Mouse (Mus musculus) midbrain, embryonic 12.5 days (tissue): ENCODE results near the gene Tmsb10. TPM values are rescaled to one million over a fixed set of nuclear protein-coding genes. Genes with fewer than 3 reads are reported as not detected.
A peak's percentile ranks its signal among the peaks of the same experiment; 100 is the strongest.

Source experiments
- ATAC-seq: fragments of 200-750 bp; cut with Nextera tagmentation; 2 replicates; pipeline ENCODE4 v1.8.0; 2017; ENCODE audit warnings: low read depth, moderate TSS enrichment, moderate library complexity; ENCODE audit not compliant: low FRiP score
- H3K27ac ChIP-seq: fragments of 300-500 bp; sonication (generic); replicated peaks from 2 replicates; pipeline ENCODE4 v1.5.1; 2016; ENCODE audit warnings: mild to moderate bottlenecking
- H3K27me3 ChIP-seq: fragments of 300-500 bp; sonication (generic); 2 replicates; pipeline ENCODE4 v1.6.1; 2016; ENCODE audit warnings: mild to moderate bottlenecking
- H3K36me3 ChIP-seq: fragments of 300-500 bp; sonication (generic); 2 replicates; pipeline ENCODE4 v1.6.1; 2016
- H3K4me1 ChIP-seq: fragments of 300-500 bp; sonication (generic); 2 replicates; pipeline ENCODE4 v1.6.1; 2016
- H3K4me2 ChIP-seq: fragments of 300-500 bp; sonication (generic); replicated peaks from 2 replicates; pipeline ENCODE4 v1.6.1; 2016; ENCODE audit warnings: mild to moderate bottlenecking, moderate library complexity
- H3K4me3 ChIP-seq: fragments of 300-500 bp; sonication (generic); 2 replicates; pipeline ENCODE4 v1.5.1; 2016; ENCODE audit warnings: mild to moderate bottlenecking
- H3K9ac ChIP-seq: fragments of 300-500 bp; sonication (generic); replicated peaks from 2 replicates; pipeline ENCODE4 v1.6.1; 2016; ENCODE audit warnings: mild to moderate bottlenecking, moderate library complexity
- H3K9me3 ChIP-seq: fragments of 300-500 bp; sonication (generic); 2 replicates; pipeline ENCODE4 v1.6.1; 2016; ENCODE audit warnings: mild to moderate bottlenecking
- WGBS: fragments of 180-500 bp; shearing (Covaris S2); methylation state at CpG from one replicate; pipeline ENCODE4 v1.1.7; 2016; 5-methylcytosine and 5-hydroxymethylcytosine counted together
- polyA plus RNA-seq: library from polyadenylated mRNA; unstranded; fragments of >200 nt; fragmentation: Nextera tagmentation; extraction: Ambion mirVana; gene quantifications from 2 replicates; pipeline ENCODE4 v1.2.1, GENCODE M21; 2016

Gene Tmsb10
- polyA plus RNA-seq, 1 experiment from 2014 or later = 4,735 TPM

GRCm38 (mm10) chr6:72971074-72971473 lies 12.5 kb upstream of the Tmsb10 start:
- H3K36me3 ChIP-seq = no peaks in the 10 kb centered on the region
- H3K27me3 ChIP-seq = no peaks in the 10 kb centered on the region
- WGBS = 74% methylated on average over 3 of the region's 3 CpGs
- H3K9ac ChIP-seq = no peak overlapping the region
- no peak overlapping the region for H3K27ac ChIP-seq
- H3K4me3 ChIP-seq = no peak overlapping the region
- H3K4me2 ChIP-seq = no peak overlapping the region
- ATAC-seq = no peak
- no peaks in the 10 kb centered on the region for H3K9me3 ChIP-seq
- H3K4me1 ChIP-seq = 0 out of 2 replicates have a peak, but pooled peaks cover 2% of the 10 kb centered on the region

DNA sequence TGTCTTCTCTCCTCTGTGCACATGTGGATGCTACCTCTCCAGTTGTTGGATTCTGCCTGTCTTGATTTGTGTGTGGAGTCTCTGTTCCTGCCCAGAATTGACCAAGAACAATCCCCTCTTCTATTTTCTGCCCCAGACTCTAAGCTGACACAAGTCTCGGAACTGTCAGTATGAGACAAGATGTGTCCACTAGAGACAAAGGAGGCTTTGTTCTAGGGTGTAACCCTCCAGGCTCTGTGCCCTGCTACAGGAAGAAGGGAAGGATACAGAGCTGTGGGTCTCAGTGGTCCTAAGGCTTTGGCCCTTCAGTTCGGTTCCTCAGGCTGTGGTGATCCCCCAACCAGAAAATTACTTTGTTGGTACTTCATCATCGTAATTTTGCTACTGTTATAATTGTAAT lies 11.2 kb upstream of the Tmsb10 start:
- Histone ChIP-seq H3K27ac (no peak overlapping the region), H3K36me3 (no peaks in the 10 kb centered on the region), H3K4me1 (0 out of 2 replicates have a peak, but pooled peaks cover 2% of the 10 kb centered on the region), H3K9ac (no peak overlapping the region), H3K4me3 (no peak overlapping the region), H3K4me2 (no peak overlapping the region), H3K27me3 (no peaks in the 10 kb centered on the region), H3K9me3 (no peaks in the 10 kb centered on the region)
- ATAC-seq = no peak
- WGBS = 62% methylated on average over 3 of the region's 3 CpGs

- H3K9ac ChIP-seq = no peak overlapping the region
- H3K27me3 ChIP-seq = no peaks in the 10 kb centered on the region
- H3K27ac ChIP-seq = no peak overlapping the region
- no peak overlapping the region for H3K4me2 ChIP-seq
- no peak for ATAC-seq
- 0 out of 2 replicates have a peak, but pooled peaks cover 2% of the 10 kb centered on the region for H3K4me1 ChIP-seq
- WGBS = 75% methylated on average over 6 of the region's 6 CpGs
- no peaks in the 10 kb centered on the region for H3K9me3 ChIP-seq
- H3K4me3 ChIP-seq = no peak overlapping the region
- H3K36me3 ChIP-seq = no peaks in the 10 kb centered on the region
These were observed 6.7 kb upstream of the Tmsb10 start for GRCm38 (mm10) chr6:72965199-72965598.

GRCm38 (mm10) chr6:72962281-72962741 lies 3.8 kb upstream of the Tmsb10 start:
- Histone ChIP-seq H3K9ac (no peak overlapping the region), H3K27me3 (no peaks in the 10 kb centered on the region), H3K27ac (no peak overlapping the region), H3K36me3 (no peaks in the 10 kb centered on the region), H3K4me1 (no peaks in the 10 kb centered on the region), H3K4me2 (no peak overlapping the region), H3K9me3 (no peaks in the 10 kb centered on the region), H3K4me3 (no peak overlapping the region)
- WGBS = 71% methylated on average over 7 of the region's 7 CpGs
- no peak for ATAC-seq

GRCm38 (mm10) chr6:72961603-72962002 lies 3.1 kb upstream of the Tmsb10 start:
- H3K27me3 ChIP-seq = no peaks in the 10 kb centered on the region
- 89% methylated on average over 9 of the region's 9 CpGs for WGBS
- ATAC-seq = no peak

GRCm38 (mm10) chr6:72960675-72961074 lies 2.1 kb upstream of the Tmsb10 start:
- no peak for ATAC-seq
- H3K4me3 ChIP-seq = no peak overlapping the region
- no peaks in the 10 kb centered on the region for H3K9me3 ChIP-seq
- H3K36me3 ChIP-seq = no peaks in the 10 kb centered on the region
- no peak overlapping the region for H3K27ac ChIP-seq
- no peak overlapping the region for H3K9ac ChIP-seq
- peaks cover 10% of the 10 kb centered on the region for H3K4me1 ChIP-seq
- H3K4me2 ChIP-seq = no peak overlapping the region
- no peaks in the 10 kb centered on the region for H3K27me3 ChIP-seq
- WGBS = 84% methylated on average over 5 of the region's 5 CpGs

More at GRCm38 (mm10) chr6:72961603-72962002, 3.1 kb upstream of the Tmsb10 start:
- no peak overlapping the region for H3K4me3 ChIP-seq
- no peak overlapping the region for H3K9ac ChIP-seq
- H3K4me2 ChIP-seq = no peak overlapping the region
- no peaks in the 10 kb centered on the region for H3K9me3 ChIP-seq
- H3K4me1 ChIP-seq = peaks cover 1% of the 10 kb centered on the region
- H3K36me3 ChIP-seq = no peaks in the 10 kb centered on the region
- no peak overlapping the region for H3K27ac ChIP-seq

GRCm38 (mm10) chr6:72959175-72959574 lies 627 bp upstream of the Tmsb10 start:
- Histone ChIP-seq H3K4me3 (peak overlapping the region; percentile 91), H3K9ac (peak overlapping the region; percentile 99), H3K36me3 (no peaks in the 10 kb centered on the region), H3K9me3 (no peaks in the 10 kb centered on the region), H3K27ac (no peak overlapping the region), H3K27me3 (no peaks in the 10 kb centered on the region), H3K4me1 (peaks cover 19% of the 10 kb centered on the region), H3K4me2 (peak overlapping the region; percentile 70)
- ATAC-seq = no peak
- 43% methylated on average over 4 of the region's 4 CpGs for WGBS

DNA sequence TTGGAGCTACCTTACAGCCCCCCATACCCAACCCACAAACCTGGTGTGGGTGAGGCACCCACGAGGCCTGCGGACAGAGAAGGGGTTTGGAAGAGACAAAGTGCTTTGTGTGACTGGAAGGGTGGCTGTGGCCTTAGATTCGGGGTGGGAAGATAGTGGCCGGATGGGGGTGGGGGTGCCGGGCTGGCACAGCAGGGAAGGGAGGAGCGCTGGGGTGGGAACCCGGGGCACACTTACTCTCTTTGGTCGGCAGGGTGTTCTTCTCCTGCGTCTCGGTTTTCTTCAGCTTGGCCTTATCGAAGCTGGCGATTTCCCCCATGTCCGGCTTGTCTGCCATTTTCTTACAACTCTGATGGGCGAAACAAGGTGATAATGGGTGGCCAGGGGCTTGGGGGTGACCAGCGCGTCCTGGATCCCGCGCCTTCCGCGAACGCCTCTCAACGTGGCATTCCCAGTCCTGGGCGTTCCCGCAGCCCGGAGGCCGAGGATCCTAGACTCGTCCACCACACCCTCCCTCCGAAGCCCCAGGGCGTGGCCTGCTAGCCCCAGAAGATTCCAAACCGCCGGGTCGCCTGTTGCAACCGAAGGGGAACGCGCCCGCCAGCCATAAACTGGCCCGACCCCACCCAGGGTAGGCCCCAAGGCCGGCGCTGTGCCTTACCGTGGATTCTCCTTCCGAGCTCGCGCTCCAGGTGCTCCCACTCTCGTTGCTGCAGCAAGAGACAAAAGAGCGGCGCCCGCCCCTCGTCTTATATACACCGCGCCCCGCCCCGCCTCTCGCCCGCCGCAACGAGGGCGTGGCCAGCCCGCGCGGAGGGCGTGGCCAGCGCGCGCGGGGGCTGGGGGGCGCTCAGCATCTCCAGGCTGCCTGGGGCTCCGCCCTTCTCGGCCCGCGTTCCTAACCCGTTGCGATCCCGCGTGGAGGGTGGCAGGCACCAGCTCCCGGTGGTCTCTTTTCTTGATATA lies 589 bp downstream of the Tmsb10 start:
- Histone ChIP-seq H3K27me3 (no peaks in the 10 kb centered on the region), H3K9me3 (no peaks in the 10 kb centered on the region), H3K4me3 (peak overlapping the region; percentile 91), H3K4me2 (peak overlapping the region; percentile 70), H3K9ac (peak overlapping the region; percentile 99), H3K4me1 (peaks cover 19% of the 10 kb centered on the region), H3K27ac (peak overlapping the region; percentile 91), H3K36me3 (no peaks in the 10 kb centered on the region)
- under 1% methylated on average over 72 of the region's 75 CpGs for WGBS
- ATAC-seq = peak; percentile 89

GRCm38 (mm10) chr6:72957093-72957435 lies 1.5 kb downstream of the Tmsb10 start:
- WGBS = under 1% methylated on average over 14 of the region's 14 CpGs
- H3K9ac ChIP-seq = peak overlapping the region; percentile 99
- peak overlapping the region; percentile 70 for H3K4me2 ChIP-seq
- H3K9me3 ChIP-seq = no peaks in the 10 kb centered on the region
- no peaks in the 10 kb centered on the region for H3K27me3 ChIP-seq
- peak overlapping the region; percentile 91 for H3K27ac ChIP-seq
- H3K36me3 ChIP-seq = no peaks in the 10 kb centered on the region
- H3K4me1 ChIP-seq = peaks cover 19% of the 10 kb centered on the region
- peak overlapping the region; percentile 91 for H3K4me3 ChIP-seq
- no peak for ATAC-seq

GRCm38 (mm10) chr6:72956199-72957092 lies 2.1 kb downstream of the Tmsb10 start:
- ATAC-seq = peak; percentile 55
- H3K4me1 ChIP-seq = peaks cover 19% of the 10 kb centered on the region
- H3K27me3 ChIP-seq = no peaks in the 10 kb centered on the region
- H3K4me3 ChIP-seq = peak overlapping the region; percentile 91
- peak overlapping the region; percentile 70 for H3K4me2 ChIP-seq
- under 1% methylated on average over 15 of the region's 15 CpGs for WGBS
- peak overlapping the region; percentile 91 for H3K27ac ChIP-seq
- no peaks in the 10 kb centered on the region for H3K9me3 ChIP-seq
- peak overlapping the region; percentile 99 for H3K9ac ChIP-seq
- no peaks in the 10 kb centered on the region for H3K36me3 ChIP-seq

- no peaks in the 10 kb centered on the region for H3K9me3 ChIP-seq
- no peaks in the 10 kb centered on the region for H3K36me3 ChIP-seq
- WGBS = 50% methylated on average over 8 of the region's 8 CpGs
- no peak for ATAC-seq
- H3K27me3 ChIP-seq = no peaks in the 10 kb centered on the region
- H3K9ac ChIP-seq = peak overlapping the region; percentile 99; the same call in 1 of the 2 replicates
- peak overlapping the region; percentile 91 for H3K27ac ChIP-seq
- peak overlapping the region; percentile 70 for H3K4me2 ChIP-seq
- H3K4me3 ChIP-seq = peak overlapping the region; percentile 91
- peaks cover 19% of the 10 kb centered on the region for H3K4me1 ChIP-seq
These were observed 2.9 kb downstream of the Tmsb10 start for GRCm38 (mm10) chr6:72955517-72956198.
